Mouse (Mus musculus) cortical plate, adult 2 months (tissue): ENCODE data around the gene Ralgapa2.

Experiments used
- CTCF ChIP-seq: fragments of 200-500 bp; IDR thresholded peaks from 2 replicates; pipeline ENCODE4 v1.5.1; 2011; ENCODE audit warnings: mild to moderate bottlenecking, control low read depth, low read length; ENCODE audit not compliant: insufficient read depth; ENCODE audit errors: extremely low read depth
- POLR2A ChIP-seq: fragments of 200-500 bp; IDR thresholded peaks from 2 replicates; pipeline ENCODE4 v1.6.1; 2011; ENCODE audit warnings: mild to moderate bottlenecking, low read length, control low read depth; ENCODE audit not compliant: insufficient read depth; ENCODE audit errors: extremely low read depth

- no peak for TF ChIP-seq CTCF
- TF ChIP-seq POLR2A = no peak
Observed at GRCm38 (mm10) chr2:146320666-146321065, 191.5 kb downstream of the Ralgapa2 start.
